Mouse (Mus musculus): Measurements from ENCODE around the gene Nek11. TPM values are rescaled to one million over a fixed set of nuclear protein-coding genes. Genes with fewer than 3 reads are reported as not detected.
A peak's percentile ranks its signal among the peaks of the same experiment; 100 is the strongest.

Nek11 gene
- polyA plus RNA-seq, 1 experiment from 2014 or later = 2.6 TPM

DNA sequence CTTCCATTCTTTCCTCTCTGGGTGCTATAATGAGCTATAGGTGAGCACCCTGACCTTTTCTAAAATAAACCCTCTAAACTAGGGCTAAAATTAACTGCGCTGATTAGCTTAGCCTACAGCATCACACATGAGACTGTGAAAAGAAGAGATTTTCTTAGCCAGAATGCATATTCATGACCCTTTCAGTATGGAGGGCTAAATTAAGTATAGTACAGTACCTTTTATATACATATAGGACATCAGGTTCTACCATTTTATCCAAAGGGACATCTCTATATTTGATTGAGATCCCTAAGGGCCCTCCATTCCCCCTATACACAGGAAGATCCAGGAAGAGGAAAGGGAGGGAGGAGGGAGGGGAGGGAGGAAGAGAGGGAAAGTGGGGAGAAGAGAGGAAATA lies 141.2 kb downstream of the Nek11 start:
- no peak overlapping the region for H3K9ac ChIP-seq (replicated peaks)
- H3K36me3 ChIP-seq = no peaks in the 10 kb centered on the region
- no peaks in the 10 kb centered on the region for H3K27me3 ChIP-seq (replicated peaks)
- H3K4me2 ChIP-seq = no peak overlapping the region
- 97% methylated on average over 1 of the region's 1 CpGs for WGBS
- no peaks in the 10 kb centered on the region for H3K9me3 ChIP-seq (replicated peaks)
- H3K27ac ChIP-seq (replicated peaks) = no peak overlapping the region
- peaks cover 16% of the 10 kb centered on the region for H3K4me1 ChIP-seq
- H3K4me3 ChIP-seq (replicated peaks) = no peak overlapping the region
- no peak for ATAC-seq (ENCODE audit: low FRiP score)

DNA sequence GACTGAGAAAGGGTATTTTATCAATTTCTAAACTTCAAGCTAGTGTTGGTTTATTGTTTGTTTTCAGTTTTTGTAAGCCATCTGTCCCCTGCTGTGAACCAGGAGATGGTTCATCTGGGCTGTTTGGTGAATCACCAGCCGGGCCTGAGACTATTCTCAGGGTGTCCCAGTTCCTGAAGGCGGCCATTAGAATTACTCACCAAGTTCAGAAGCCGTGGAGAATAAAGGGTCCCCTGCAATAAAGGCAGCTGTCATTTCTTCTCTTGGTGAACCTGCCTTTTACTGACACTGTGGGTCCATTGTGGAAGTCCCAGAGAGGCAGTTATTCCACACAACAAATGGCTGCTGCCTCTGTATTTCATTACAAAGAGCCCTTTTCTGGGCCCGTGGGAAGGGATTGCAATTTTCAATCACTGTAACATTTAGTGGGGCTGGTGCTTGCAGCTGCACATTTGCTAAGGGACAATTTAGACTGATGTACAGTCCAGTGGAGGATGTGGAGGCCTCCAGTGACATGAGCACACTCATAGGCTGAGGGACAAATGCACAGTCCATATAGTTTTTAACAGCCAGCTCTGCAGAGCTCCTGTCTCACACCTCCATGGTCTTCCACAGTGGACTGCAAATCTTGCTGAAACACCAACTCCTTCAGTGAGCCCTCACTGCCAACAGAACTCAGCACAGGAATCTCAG lies 142.8 kb downstream of the Nek11 start:
- ATAC-seq (ENCODE audit: low FRiP score) = no peak
- H3K36me3 ChIP-seq = no peaks in the 10 kb centered on the region
- H3K4me3 ChIP-seq (replicated peaks) = no peak overlapping the region
- peak overlapping the region; percentile 30 for H3K27ac ChIP-seq (replicated peaks)
- 10% methylated on average over 4 of the region's 4 CpGs for WGBS
- H3K4me1 ChIP-seq = peaks cover 9% of the 10 kb centered on the region
- no peak overlapping the region for H3K9ac ChIP-seq (replicated peaks)
- H3K27me3 ChIP-seq (replicated peaks) = no peaks in the 10 kb centered on the region
- 0 out of 2 replicates have a peak, but pooled peaks cover 2% of the 10 kb centered on the region for H3K9me3 ChIP-seq (replicated peaks)
- no peak overlapping the region for H3K4me2 ChIP-seq

DNA sequence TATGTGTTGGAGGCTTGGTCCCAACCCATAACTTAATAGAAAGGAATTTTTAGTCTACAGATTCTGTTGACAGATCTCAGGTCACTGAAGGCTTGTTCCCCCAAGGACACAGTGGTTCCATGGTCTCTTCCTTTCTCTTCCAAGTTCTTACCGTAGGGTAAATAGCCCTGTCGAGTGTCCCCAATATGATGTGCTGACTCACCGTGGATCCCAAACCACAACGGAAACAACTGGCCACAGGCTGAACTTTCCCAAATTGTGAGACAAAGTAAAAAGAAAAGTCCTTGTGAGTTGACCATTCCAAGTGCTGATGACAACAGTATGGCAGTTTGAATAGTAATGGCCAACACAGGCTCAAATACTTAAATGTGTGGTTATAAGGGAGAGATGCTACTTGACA lies 144.1 kb downstream of the Nek11 start:
- H3K27ac ChIP-seq (replicated peaks) = no peak overlapping the region
- peaks cover 9% of the 10 kb centered on the region for H3K4me1 ChIP-seq
- no peak overlapping the region for H3K9ac ChIP-seq (replicated peaks)
- no peak overlapping the region for H3K4me2 ChIP-seq
- no peaks in the 10 kb centered on the region for H3K36me3 ChIP-seq
- 0 out of 2 replicates have a peak, but pooled peaks cover 2% of the 10 kb centered on the region for H3K9me3 ChIP-seq (replicated peaks)
- 95% methylated on average over 4 of the region's 4 CpGs for WGBS
- no peak overlapping the region for H3K4me3 ChIP-seq (replicated peaks)
- no peak for ATAC-seq (ENCODE audit: low FRiP score)
- H3K27me3 ChIP-seq (replicated peaks) = no peaks in the 10 kb centered on the region

DNA sequence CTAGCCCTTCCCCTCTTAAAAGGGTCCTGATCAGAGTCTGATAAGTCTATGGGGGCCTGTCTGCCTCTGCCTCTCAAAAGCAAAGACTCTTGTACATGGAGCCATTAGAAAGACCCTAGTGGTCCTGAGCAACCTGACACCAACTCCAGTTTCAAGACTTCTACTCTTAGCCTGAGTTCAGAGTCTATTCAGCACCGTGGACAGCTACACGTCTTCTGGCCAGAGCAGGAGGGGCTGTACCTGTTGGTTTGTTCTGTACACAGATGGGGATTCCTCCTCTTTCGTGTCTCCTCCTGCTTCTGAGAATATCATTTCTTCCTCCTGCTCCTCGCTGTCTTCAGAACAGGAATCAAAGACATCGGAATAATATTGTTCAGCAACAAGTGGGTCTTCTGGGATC lies 151.3 kb downstream of the Nek11 start:
- no peaks in the 10 kb centered on the region for H3K4me1 ChIP-seq
- H3K27me3 ChIP-seq (replicated peaks) = no peaks in the 10 kb centered on the region
- H3K4me2 ChIP-seq = no peak overlapping the region
- H3K36me3 ChIP-seq = no peaks in the 10 kb centered on the region
- H3K27ac ChIP-seq (replicated peaks) = no peak overlapping the region
- no peak for ATAC-seq (ENCODE audit: low FRiP score)
- H3K9ac ChIP-seq (replicated peaks) = no peak overlapping the region
- WGBS = 38% methylated on average over 5 of the region's 5 CpGs
- 0 out of 2 replicates have a peak, but pooled peaks cover 2% of the 10 kb centered on the region for H3K9me3 ChIP-seq (replicated peaks)
- H3K4me3 ChIP-seq (replicated peaks) = no peak overlapping the region

DNA sequence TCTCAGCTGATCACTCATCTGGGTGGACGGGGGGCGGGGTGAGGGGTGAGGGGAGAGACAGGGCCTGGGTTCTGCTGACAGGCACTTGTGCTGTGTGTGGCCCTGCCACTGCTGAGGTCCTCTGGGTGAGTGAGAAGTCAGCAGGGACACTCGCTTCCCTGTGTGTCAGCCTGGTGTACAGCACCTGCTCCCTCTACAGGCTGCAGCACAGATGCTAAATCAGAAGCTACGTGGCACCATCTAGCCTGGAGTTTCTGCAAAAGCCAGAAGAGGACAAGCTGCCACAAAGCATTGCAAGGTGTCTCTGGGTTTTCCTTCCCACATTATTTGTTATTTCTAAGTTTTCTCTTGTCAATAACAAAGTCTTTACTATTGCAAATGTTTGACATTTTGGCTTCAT lies 180.9 kb downstream of the Nek11 start:
- Histone ChIP-seq H3K4me1 (0 out of 2 replicates have a peak, but pooled peaks cover 4% of the 10 kb centered on the region), H3K36me3 (no peaks in the 10 kb centered on the region), H3K4me3 (replicated peaks) (no peak overlapping the region), H3K9me3 (replicated peaks) (no peaks in the 10 kb centered on the region), H3K4me2 (no peak overlapping the region), H3K9ac (replicated peaks) (no peak overlapping the region), H3K27ac (replicated peaks) (no peak overlapping the region), H3K27me3 (replicated peaks) (no peaks in the 10 kb centered on the region)
- WGBS = 72% methylated on average over 4 of the region's 4 CpGs
- ATAC-seq (ENCODE audit: low FRiP score) = no peak

DNA sequence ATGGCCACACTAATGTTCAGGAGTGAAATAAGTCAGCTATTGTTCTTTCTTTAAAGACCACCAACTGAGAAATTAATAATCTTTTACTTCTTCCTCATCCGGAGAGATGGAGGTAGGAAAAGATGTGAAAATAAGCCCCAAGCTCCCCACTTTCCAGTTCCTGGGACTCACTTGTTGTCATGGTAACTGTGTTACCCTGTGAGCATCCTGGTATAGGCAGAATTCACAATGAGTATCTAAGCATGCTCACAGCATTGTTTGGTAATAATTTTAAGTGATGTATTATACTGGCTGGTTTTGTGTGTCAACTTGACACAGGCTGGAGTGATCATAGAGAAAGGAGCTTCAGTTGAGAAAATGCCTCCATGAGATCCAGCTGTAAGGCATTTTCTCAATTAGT lies 195.0 kb downstream of the Nek11 start:
- no peaks in the 10 kb centered on the region for H3K27me3 ChIP-seq (replicated peaks)
- H3K4me3 ChIP-seq (replicated peaks) = no peak overlapping the region
- H3K27ac ChIP-seq (replicated peaks) = no peak overlapping the region
- no peaks in the 10 kb centered on the region for H3K36me3 ChIP-seq
- WGBS = 17% methylated on average over 1 of the region's 1 CpGs
- H3K4me1 ChIP-seq = peaks cover 6% of the 10 kb centered on the region; the same call in 1 of the 2 replicates
- H3K9ac ChIP-seq (replicated peaks) = no peak overlapping the region
- no peak overlapping the region for H3K4me2 ChIP-seq
- peak; percentile 61; the same call in 1 of the 2 replicates for ATAC-seq (ENCODE audit: low FRiP score)
- no peaks in the 10 kb centered on the region for H3K9me3 ChIP-seq (replicated peaks)

DNA sequence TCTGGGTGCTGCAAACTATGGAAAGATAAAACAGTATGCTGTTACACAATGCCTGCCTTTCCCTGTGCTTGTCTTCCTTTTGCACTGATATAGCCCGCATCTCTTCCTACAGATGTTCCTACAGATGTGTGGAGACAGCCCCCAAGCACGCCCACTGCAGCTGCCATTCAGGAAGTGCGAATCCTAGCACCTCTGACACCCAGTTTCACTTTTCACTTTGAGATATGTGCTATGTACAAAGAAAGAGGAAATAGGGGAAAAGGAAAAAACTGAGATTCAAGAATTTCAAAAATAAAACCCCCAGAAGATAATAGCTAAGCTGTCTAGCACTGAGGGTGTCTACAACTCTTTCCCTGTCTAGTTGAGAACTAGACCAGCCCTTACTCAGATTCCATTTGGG lies 208.6 kb downstream of the Nek11 start:
- no peaks in the 10 kb centered on the region for H3K9me3 ChIP-seq (replicated peaks)
- no peak overlapping the region for H3K4me2 ChIP-seq
- H3K4me3 ChIP-seq (replicated peaks) = no peak overlapping the region
- H3K4me1 ChIP-seq = no peaks in the 10 kb centered on the region
- H3K27ac ChIP-seq (replicated peaks) = no peak overlapping the region
- H3K36me3 ChIP-seq = no peaks in the 10 kb centered on the region
- H3K9ac ChIP-seq (replicated peaks) = no peak overlapping the region
- no peak for ATAC-seq (ENCODE audit: low FRiP score)
- H3K27me3 ChIP-seq (replicated peaks) = no peaks in the 10 kb centered on the region
- 89% methylated on average over 3 of the region's 3 CpGs for WGBS

DNA sequence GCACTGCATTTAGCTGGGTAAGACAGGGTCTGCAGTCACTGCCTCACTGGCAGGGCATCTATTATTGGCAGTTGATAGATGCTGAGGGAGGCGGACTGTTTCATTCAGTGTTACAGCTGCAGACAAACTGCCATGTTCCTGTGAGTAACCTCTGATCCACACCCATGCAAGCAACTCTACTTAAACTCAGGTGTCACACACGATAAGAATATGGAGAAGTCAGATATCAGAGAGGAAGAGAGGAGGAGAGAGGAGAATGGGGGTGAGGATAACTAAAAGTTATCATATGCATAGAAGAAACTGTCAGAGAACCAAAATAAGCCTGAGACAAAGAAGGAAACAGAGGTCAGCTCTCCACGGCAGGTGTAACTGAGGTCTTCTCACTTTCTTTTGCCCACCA lies 212.9 kb downstream of the Nek11 start:
- Histone ChIP-seq H3K27me3 (replicated peaks) (no peaks in the 10 kb centered on the region), H3K4me1 (no peaks in the 10 kb centered on the region), H3K4me2 (no peak overlapping the region), H3K36me3 (no peaks in the 10 kb centered on the region), H3K9ac (replicated peaks) (no peak overlapping the region), H3K9me3 (replicated peaks) (no peaks in the 10 kb centered on the region), H3K27ac (replicated peaks) (no peak overlapping the region), H3K4me3 (replicated peaks) (no peak overlapping the region)
- ATAC-seq (ENCODE audit: low FRiP score) = no peak
- 91% methylated on average over 3 of the region's 3 CpGs for WGBS

DNA sequence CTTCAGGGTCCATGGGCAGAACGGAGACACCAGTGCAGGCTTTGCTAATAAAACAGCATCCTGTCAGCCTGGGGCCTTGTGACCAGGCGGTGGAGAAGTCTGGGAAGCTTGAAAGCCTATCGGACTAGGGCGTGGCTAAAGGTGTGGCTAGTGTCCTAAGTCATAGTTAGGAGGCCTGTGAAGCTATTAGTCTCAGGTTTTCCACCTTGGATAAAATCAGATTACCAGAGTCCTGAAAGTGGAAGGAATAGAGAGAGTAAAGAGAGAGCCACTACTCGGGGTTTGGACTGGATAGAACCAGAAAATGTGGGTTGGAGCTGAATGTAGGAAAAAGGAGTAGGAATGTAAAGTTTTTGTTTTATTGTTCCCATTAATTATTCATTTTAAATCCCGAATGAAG lies 250.3 kb downstream of the Nek11 start, which contains the start of gene 1700080E11Rik:
Gene 1700080E11Rik (minus strand): TSS at position 101 of the 400 bp plus-strand sequence.
- H3K27ac ChIP-seq (replicated peaks) = no peak within 1 kb of the TSS
- no peaks in the 10 kb centered on the region for H3K27me3 ChIP-seq (replicated peaks)
- no peaks in the 10 kb centered on the region for H3K4me1 ChIP-seq
- no peak within 1 kb of the TSS for H3K4me3 ChIP-seq (replicated peaks)
- no peak for ATAC-seq (ENCODE audit: low FRiP score)
- H3K9ac ChIP-seq (replicated peaks) = no peak within 1 kb of the TSS
- WGBS = 82% methylated on average over 6 of the region's 6 CpGs
- no peaks in the 10 kb centered on the region for H3K36me3 ChIP-seq
- H3K4me2 ChIP-seq = no peak within 1 kb of the TSS
- no peaks in the 10 kb centered on the region for H3K9me3 ChIP-seq (replicated peaks)

DNA sequence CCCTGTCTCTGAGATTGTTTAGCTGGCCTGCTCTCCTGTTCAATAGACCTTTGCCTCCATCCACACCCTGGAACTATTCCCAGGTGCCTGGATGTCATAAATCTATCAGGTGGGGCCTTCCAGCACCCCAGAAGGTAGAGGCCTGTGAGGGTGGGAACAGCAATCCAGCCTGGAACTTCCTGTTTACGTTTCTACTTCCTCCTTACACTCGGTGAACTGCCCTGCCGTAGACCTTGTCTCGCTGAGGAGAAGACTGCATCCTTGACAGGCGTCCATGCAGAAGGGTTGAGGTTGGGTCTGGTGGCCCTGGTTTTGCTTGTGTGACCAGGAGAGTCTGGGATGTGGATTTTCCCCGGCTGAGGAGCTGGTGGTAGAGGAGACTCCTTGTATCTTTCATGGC lies 256.1 kb downstream of the Nek11 start:
- 80% methylated on average over 6 of the region's 6 CpGs for WGBS

DNA sequence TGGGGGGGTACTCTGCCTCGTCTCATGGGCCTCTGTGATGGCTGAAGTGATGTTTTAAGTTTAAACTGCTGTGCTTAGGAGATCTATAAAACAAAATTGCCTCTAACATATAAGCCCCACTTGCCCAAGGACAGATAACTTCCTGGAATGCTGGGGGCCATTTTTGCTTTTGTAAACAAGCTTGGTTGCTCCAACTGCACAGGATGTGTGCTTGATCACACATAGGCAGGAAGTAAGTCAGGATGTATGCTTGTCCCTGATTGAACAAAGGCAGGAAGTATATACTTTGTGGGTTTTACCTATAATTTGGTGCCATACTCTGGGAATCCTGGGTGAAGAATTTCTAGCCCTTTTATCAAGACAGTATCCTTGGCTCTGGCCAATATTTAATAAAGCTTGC lies 258.9 kb downstream of the Nek11 start:
- Histone ChIP-seq H3K4me3 (replicated peaks) (no peak overlapping the region), H3K4me2 (no peak overlapping the region), H3K9ac (replicated peaks) (no peak overlapping the region), H3K27me3 (replicated peaks) (no peaks in the 10 kb centered on the region), H3K4me1 (no peaks in the 10 kb centered on the region), H3K9me3 (replicated peaks) (no peaks in the 10 kb centered on the region), H3K27ac (replicated peaks) (no peak overlapping the region), H3K36me3 (no peaks in the 10 kb centered on the region)
- ATAC-seq (ENCODE audit: low FRiP score) = no peak
- 48% methylated on average over 1 of the region's 1 CpGs for WGBS

More for the DNA sequence above, 256.1 kb downstream of the Nek11 start:
- Histone ChIP-seq H3K4me1 (no peaks in the 10 kb centered on the region), H3K9ac (replicated peaks) (no peak overlapping the region), H3K27ac (replicated peaks) (no peak overlapping the region), H3K4me3 (replicated peaks) (no peak overlapping the region), H3K36me3 (no peaks in the 10 kb centered on the region), H3K9me3 (replicated peaks) (no peaks in the 10 kb centered on the region), H3K4me2 (no peak overlapping the region), H3K27me3 (replicated peaks) (no peaks in the 10 kb centered on the region)
- no peak for ATAC-seq (ENCODE audit: low FRiP score)

DNA sequence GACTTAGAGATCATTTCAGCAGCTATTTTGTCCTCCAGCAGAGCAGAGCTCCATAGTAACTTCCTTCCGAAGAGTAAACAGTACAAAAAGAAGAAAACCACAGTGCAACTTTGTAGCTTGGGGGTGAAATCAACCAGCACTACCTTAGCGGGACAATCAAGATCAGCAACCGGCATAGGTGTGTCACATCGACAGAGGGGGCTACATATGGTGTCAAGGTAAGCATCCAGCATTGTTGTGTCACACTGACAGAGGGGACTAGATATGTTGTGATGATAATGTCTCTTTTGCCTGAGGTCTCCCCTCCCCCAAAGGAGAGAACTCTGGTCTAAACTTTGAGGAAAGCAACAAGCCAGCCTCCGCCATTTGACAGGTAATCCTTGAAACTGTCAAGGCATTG lies 260.8 kb downstream of the Nek11 start:
- ATAC-seq (ENCODE audit: low FRiP score) = no peak
- H3K9me3 ChIP-seq (replicated peaks) = no peaks in the 10 kb centered on the region
- H3K4me2 ChIP-seq = no peak overlapping the region
- 91% methylated on average over 5 of the region's 5 CpGs for WGBS
- H3K4me1 ChIP-seq = peaks cover 17% of the 10 kb centered on the region
- no peak overlapping the region for H3K27ac ChIP-seq (replicated peaks)
- H3K36me3 ChIP-seq = no peaks in the 10 kb centered on the region
- no peak overlapping the region for H3K4me3 ChIP-seq (replicated peaks)
- H3K9ac ChIP-seq (replicated peaks) = no peak overlapping the region
- no peaks in the 10 kb centered on the region for H3K27me3 ChIP-seq (replicated peaks)
